Mouse (Mus musculus) erythroid progenitor cell, adult 5-6 weeks (primary cell): ENCODE data around the gene Rsf1. TPM values are rescaled to one million over a fixed set of nuclear protein-coding genes. Genes with fewer than 3 reads are reported as not detected.

ENCODE experiments used
- ATAC-seq: replicated peaks from 2 replicates; pipeline ENCODE4 v1.8.0; 2016; ENCODE audit warnings: moderate number of reproducible peaks, mild to moderate bottlenecking, moderate TSS enrichment, inconsistent platforms; ENCODE audit not compliant: poor library complexity, low FRiP score, severe bottlenecking
- total RNA-seq, 2 experiments: library from RNA; stranded (forward) in 1 of 2; stranded (reverse) in 1 of 2; fragments of 150-400 nt in 1 of 2; fragments of 186-747, 209-891 nt in 1 of 2; gene quantifications; 2 replicates each; pipeline versions ENCODE4 v1.2.3 to v1.2.4; 2015 to 2017; ENCODE audit warnings: low replicate concordance in 2 of 2

Gene Rsf1
- total RNA-seq, 2 experiments from 2014 or later = 21.8 to 39.3 TPM

GRCm38 (mm10) chr7:97623402-97623801 is 43.7 kb downstream of the Rsf1 start:
- ATAC-seq = no peak

DNA sequence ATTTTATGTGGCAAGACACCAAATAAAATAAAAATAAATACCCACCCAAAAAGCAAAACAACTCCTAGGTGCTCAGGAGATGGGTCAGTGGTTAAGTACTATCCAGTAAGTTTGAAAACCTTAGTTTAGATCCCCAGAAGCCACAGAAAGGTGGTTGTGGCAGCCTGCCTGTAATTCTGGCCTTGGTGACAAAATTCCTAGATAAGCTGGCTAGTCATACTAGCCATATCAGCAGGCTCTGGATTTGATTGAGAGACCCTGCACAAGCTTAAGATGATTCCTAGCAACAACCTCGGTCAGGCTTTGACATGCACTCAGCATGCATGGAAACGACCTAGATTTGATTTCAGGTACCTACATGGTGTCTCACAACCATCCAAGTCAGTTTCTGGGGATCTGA is 49.7 kb downstream of the Rsf1 start:
- ATAC-seq = no peak

- no peak for ATAC-seq
These were observed 51.6 kb downstream of the Rsf1 start for GRCm38 (mm10) chr7:97631290-97631689.

DNA sequence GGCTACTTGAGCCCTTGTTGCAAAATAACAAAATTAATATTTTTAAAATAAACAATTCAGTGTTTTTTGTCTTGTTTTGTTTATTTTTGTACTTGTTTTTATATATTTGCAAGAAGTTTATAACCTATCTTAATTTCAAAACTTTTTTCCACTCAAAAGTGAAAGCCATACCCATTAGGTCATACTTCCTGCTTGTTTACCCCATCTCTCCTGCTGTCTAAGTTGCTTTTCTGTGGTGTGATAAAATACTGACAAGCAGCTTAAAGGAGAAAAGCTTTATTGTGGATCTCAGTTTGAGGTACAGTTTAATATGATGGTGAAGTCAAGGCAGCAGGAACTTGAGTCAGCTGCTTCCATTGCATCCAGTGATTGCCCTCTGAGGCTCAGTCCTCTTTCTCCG is 53.2 kb downstream of the Rsf1 start:
- ATAC-seq = no peak

- no peak for ATAC-seq
These were observed 65.4 kb downstream of the Rsf1 start for GRCm38 (mm10) chr7:97645060-97645459.

DNA sequence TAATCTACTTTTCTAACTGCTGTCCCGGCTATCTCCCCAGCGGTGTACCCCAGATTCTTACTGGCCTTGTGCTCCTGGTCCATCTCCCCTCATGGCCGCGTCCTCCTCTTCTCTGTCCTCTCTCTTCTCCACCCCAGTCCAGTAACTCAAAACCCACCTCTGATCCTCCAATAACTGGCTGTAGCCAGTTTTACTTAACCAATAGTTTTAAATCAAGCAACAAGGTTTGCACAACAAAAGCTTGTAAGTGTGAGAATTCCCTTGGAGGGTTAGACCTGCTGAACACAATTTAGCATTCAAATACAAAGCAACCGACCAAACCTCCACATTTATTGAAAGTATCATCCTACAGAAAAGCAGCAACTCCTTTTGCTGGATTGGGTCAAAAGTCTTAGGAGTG is 68.0 kb downstream of the Rsf1 start:
- no peak for ATAC-seq

DNA sequence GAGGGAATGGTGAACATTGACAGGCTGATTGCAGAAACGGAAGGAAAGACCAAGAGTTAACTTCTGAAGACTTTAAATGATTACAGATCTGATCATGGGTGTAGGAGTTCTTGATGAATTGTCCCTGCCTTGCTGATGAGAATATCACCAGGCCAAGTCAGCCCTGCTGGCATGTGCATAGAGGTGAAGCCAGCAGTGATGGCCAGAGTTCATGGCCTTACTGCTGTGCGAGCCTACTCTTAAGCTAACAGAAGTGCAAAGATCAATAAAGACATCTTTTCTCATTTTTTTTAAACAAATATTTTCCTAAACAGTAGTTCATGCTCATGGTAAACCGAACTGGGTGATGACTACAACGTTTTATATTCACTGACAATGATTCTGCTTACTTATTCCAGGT is 71.0 kb downstream of the Rsf1 start:
- ATAC-seq = no peak

GRCm38 (mm10) chr7:97656144-97656543 is 76.5 kb downstream of the Rsf1 start:
- no peak for ATAC-seq

DNA sequence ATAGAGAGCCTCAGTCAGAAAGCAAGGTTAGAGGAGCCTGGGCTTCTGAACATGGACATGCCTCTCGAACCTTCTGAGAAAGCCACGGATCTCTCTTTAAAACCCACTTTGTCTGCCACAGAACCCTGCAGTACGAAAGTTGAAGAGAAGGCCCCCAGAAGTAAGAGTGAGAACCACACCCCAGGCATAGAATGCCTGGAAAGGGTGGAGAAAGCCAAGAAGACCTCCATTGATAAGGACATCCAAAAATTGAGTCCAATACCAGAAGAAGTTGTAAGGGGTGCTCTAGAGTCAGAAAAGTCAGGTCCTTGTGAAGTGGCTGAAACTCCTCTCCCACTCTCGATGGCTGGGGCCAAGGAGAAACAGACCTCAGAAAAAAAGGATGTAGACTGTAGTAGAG is 81.9 kb downstream of the Rsf1 start:
- no peak for ATAC-seq

DNA sequence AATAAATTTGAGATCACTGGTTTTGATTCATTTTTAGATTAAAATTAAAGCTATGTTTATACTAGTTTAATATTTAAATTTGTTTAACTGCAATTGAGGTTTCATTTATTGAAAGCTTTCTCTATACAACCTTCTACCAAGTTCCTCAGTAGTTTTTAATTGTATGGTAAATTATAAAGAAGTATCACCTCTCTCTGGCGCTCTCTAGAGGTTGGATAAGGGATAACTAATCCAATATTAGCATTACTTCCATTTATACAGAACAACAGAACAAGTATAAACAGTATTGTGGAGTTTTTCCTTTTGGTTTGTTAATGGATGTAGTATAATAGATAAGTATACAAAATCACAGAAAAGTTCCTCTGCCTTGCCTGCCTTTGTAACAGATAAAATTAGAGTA is 99.5 kb downstream of the Rsf1 start:
- ATAC-seq = no peak

DNA sequence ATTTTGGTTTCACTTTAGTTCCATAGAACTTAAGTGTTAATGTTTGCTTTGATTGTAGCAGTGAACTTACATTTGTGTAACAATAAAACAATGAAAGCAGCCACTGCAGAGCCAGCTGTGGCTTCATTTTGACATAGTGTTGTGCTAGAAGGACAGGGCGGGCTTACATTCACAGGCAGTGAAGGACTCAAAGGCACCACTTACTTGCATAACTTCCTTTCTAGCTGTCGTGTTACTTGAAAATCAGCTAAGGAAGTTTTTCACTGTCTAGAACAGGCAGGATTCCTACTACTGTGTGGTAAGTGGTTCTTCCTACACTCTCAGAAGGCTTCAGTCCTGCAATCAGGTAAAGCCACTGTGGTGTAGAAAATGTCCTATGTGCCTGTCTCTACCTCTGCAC is 108.1 kb downstream of the Rsf1 start:
- no peak for ATAC-seq

GRCm38 (mm10) chr7:97695441-97695840 is 115.8 kb downstream of the Rsf1 start:
- no peak for ATAC-seq

DNA sequence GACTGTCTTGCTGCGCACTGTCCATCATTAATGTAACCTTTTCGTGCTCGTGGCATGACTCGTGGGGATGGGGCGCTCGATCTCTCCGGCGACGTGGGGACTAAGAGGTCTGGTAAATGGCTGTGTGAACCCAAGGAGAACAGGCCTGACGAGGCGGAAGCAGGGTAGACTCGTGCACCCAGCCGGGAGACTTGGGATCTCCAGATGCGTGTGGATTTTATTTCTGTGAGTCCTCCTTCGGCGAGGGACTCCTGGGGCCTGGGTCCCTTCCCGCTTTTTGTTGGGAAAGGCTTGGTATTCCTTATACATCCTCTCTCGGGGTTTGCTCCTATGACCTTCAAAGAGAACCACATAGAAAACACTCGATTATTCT is 116.4 kb downstream of the Rsf1 start:
- ATAC-seq = 0 out of 2 replicates have a peak, but pooled peaks have one; percentile 11

GRCm38 (mm10) chr7:97696506-97697254 is 117.0 kb downstream of the Rsf1 start, which contains the start of gene Clns1a:
Gene Clns1a (plus strand): TSS chr7:97696634.
- ATAC-seq = peak; percentile 98

- no peak for ATAC-seq
These were observed 120.5 kb downstream of the Rsf1 start for GRCm38 (mm10) chr7:97700173-97700572.

- no peak for ATAC-seq
These were observed 121.4 kb downstream of the Rsf1 start for GRCm38 (mm10) chr7:97701106-97701505.

- ATAC-seq = no peak
These were observed 127.4 kb downstream of the Rsf1 start for GRCm38 (mm10) chr7:97707123-97707522.

DNA sequence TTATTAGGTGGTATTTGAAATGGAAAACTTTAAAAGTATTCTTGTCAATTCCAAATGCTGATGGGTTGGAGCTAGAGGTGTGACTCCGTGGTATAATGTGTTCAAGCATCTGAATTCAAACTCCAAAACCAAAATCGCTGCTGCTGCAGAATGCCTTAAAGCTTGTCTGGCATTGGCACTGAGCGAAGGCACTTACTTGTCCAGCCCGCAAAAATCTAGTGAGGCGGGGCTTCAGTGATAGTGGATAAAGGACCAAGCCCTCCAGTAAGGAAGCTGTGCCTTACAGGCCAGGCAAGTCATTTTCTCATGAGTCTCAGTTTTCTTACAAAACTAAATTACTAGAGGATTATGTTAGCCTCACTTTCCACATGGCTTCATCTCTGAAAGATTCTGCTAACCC is 128.1 kb downstream of the Rsf1 start:
- ATAC-seq = no peak

- ATAC-seq = no peak
These were observed 129.5 kb downstream of the Rsf1 start for GRCm38 (mm10) chr7:97709204-97709603.

- no peak for ATAC-seq
These were observed 135.0 kb downstream of the Rsf1 start for GRCm38 (mm10) chr7:97714651-97715050.

GRCm38 (mm10) chr7:97717326-97717725 is 137.6 kb downstream of the Rsf1 start:
- ATAC-seq = no peak

- no peak for ATAC-seq
These were observed 139.4 kb downstream of the Rsf1 start for GRCm38 (mm10) chr7:97719078-97719477.
